Mouse (Mus musculus) ES-E14 (cell line): Measurements from ENCODE around the gene Utrn. TPM values are rescaled to one million over a fixed set of nuclear protein-coding genes. Genes with fewer than 3 reads are reported as not detected.

ENCODE experiments used
- DNase-seq: peaks from one replicate; pipeline ENCODE4 v3.0.0-alpha.2; 2013; ENCODE audit warnings: low read depth, low spot score
- H3K27ac ChIP-seq: 2 replicates; pipeline ENCODE4 v1.5.1; 2012; ENCODE audit warnings: low read depth, mild to moderate bottlenecking, low read length, moderate library complexity, mixed read lengths; ENCODE audit not compliant: poor library complexity, insufficient read depth, severe bottlenecking
- H3K36me3 ChIP-seq: 2 replicates; pipeline ENCODE4 v1.6.1; 2012; ENCODE audit warnings: mild to moderate bottlenecking, low read length, moderate library complexity, mixed read lengths; ENCODE audit not compliant: control insufficient read depth, poor library complexity, insufficient read depth, severe bottlenecking
- H3K4me1 ChIP-seq, 2 experiments: fragments of 150-350 bp in 1 of 2; sonication (generic) in 1 of 2; 2 replicates each; pipeline ENCODE4 v1.6.1; 2012; ENCODE audit warnings: low read length in 2 of 2, mild to moderate bottlenecking in 1 of 2, mixed read lengths in 1 of 2; ENCODE audit not compliant: control insufficient read depth in 2 of 2, insufficient read depth in 2 of 2, poor library complexity in 1 of 2
- H3K4me3 ChIP-seq, 2 experiments: fragments of 150-350 bp in 1 of 2; sonication (generic) in 1 of 2; 2 replicates each; pipeline ENCODE4 v1.5.1; 2012; ENCODE audit warnings: low read length in 2 of 2, low read depth in 1 of 2, mild to moderate bottlenecking in 1 of 2, mixed read lengths in 1 of 2; ENCODE audit not compliant: insufficient read depth in 1 of 2, poor library complexity in 1 of 2, severe bottlenecking in 1 of 2
- H3K9ac ChIP-seq: 2 replicates; pipeline ENCODE4 v1.6.1; 2012; ENCODE audit warnings: low read depth, mild to moderate bottlenecking, low read length, mixed read lengths; ENCODE audit not compliant: poor library complexity, insufficient read depth, severe bottlenecking
- H3K9me3 ChIP-seq: fragments of 150-350 bp; sonication (generic); 2 replicates; pipeline ENCODE4 v1.6.1; 2012; ENCODE audit warnings: low read depth, mild to moderate bottlenecking, low read length; ENCODE audit not compliant: control insufficient read depth, insufficient read depth
- CHD2 ChIP-seq: IDR thresholded peaks from 2 replicates; pipeline ENCODE4 v1.6.1; 2014; ENCODE audit warnings: mild to moderate bottlenecking, low read depth, low read length, inconsistent platforms
- HCFC1 ChIP-seq: IDR thresholded peaks from 2 replicates; pipeline ENCODE4 v1.6.1; 2012; ENCODE audit warnings: low read length, inconsistent platforms, borderline replicate concordance; ENCODE audit not compliant: insufficient read depth
- MAFK ChIP-seq: IDR thresholded peaks from 2 replicates; pipeline ENCODE4 v1.6.1; 2014; ENCODE audit warnings: mild to moderate bottlenecking, low read depth, low read length, inconsistent platforms; ENCODE audit not compliant: insufficient read depth
- ZC3H11A ChIP-seq: IDR thresholded peaks from 2 replicates; pipeline ENCODE4 v1.6.1; 2012; ENCODE audit warnings: low read depth, mild to moderate bottlenecking, inconsistent platforms, low read length, borderline replicate concordance
- ZNF384 ChIP-seq: IDR thresholded peaks from 2 replicates; pipeline ENCODE4 v1.6.1; 2012; ENCODE audit warnings: low read depth, low read length, inconsistent platforms
- in situ Hi-C, 2 experiments: fragments of 600-800 bp; cut with MboI; formaldehyde crosslinking; loops; one replicate each; pipeline ENCODE4 v1.15.1; 2025; ENCODE audit warnings: low sequenced_read_pairs in 2 of 2, inconsistent platforms in 1 of 2; ENCODE audit not compliant: unreplicated experiment in 2 of 2
- total RNA-seq: library from RNA; depleted of rRNA; stranded (reverse); fragments of 300-350 nt; gene quantifications from 2 replicates; pipeline ENCODE4 v1.2.3, GENCODE M21; 2012

The Utrn gene
- total RNA-seq, 1 experiment = 66.9 TPM

DNA sequence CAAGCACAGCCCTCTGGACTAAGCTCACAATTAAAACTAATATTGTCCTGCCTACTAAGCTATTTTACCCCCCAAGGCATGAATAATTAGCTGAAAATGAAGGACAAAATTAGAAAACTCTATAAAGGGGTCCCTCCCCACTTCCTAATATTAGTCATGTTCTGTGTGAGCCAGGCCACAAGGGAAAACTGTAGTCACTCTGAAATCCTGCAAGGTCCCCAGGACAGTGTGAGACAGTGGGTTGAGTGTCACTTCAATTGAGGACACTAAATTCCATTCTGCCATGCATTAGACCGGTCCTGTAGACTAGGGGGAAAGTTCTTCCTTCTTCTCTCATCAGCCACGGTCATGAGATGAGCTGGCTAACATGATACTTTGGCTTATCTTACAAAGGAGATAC, 69.7 kb downstream of the Utrn start:
- Histone ChIP-seq H3K9me3 (no peaks in the 10 kb centered on the region), H3K27ac (no peak overlapping the region), H3K4me1 (peaks cover 0 to 6% of the 10 kb centered on the region in 2 experiments; a peak in 2 of 4 replicates), H3K4me3 (no peak overlapping the region), H3K9ac (no peak overlapping the region), H3K36me3 (no peaks in the 10 kb centered on the region)
- TF ChIP-seq CHD2 = no peak
- TF ChIP-seq ZC3H11A = no peak
- no peak for TF ChIP-seq ZNF384
- TF ChIP-seq HCFC1 = no peak
- TF ChIP-seq MAFK = no peak
- in situ Hi-C loops = no loop called here
- DNase-seq = no peak

DNA sequence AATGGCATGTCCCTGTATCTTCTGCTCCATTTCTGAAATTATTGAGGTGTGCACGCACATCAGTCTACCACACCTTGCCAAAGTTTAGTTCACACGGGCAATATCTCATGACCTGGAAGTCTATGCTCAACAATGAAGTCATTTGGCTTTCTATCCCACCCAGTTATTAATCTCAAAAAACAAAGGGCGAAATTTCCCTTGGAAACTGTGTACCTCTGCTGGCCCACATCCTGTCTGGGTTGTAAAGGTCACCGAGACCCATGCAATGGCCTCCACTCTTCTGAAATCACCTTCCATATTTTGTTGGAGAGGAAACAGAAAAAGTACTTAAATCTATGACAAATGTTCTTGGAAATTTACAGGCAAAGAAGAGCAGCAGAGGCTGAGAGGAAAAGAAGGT, 70.9 kb downstream of the Utrn start:
- Histone ChIP-seq H3K4me1 (peaks cover 0 to 6% of the 10 kb centered on the region in 2 experiments; a peak in 2 of 4 replicates), H3K36me3 (no peaks in the 10 kb centered on the region), H3K27ac (no peak overlapping the region), H3K4me3 (no peak overlapping the region), H3K9me3 (no peaks in the 10 kb centered on the region), H3K9ac (no peak overlapping the region)
- DNase-seq = no peak
- TF ChIP-seq CHD2 (no peak), ZC3H11A (no peak), MAFK (no peak), ZNF384 (no peak), HCFC1 (no peak)
- in situ Hi-C loops = no loop called here

DNA sequence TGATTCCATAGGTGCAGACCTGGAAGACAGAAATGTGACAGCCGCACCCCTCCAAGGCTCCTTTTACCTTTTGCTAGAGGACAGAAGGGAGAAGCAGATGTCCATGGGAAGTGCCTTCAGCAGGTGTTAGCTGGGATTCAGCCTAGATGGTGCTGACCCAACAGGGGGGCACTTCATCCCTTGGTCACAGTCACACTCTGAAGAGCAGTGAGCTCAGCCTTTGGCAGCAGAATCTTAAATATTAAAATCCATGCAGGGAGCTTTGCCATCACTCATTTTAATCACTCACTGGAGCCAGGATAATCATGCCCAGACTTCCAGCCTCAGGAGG, 72.7 kb downstream of the Utrn start:
- Histone ChIP-seq H3K27ac (no peak overlapping the region), H3K9ac (no peak overlapping the region), H3K9me3 (no peaks in the 10 kb centered on the region), H3K4me1 (peaks cover 3 to 12% of the 10 kb centered on the region in 2 experiments; a peak in 3 of 4 replicates), H3K36me3 (no peaks in the 10 kb centered on the region), H3K4me3 (no peak overlapping the region)
- no peak for DNase-seq
- in situ Hi-C loops = no loop called here
- no peak for TF ChIP-seq CHD2
- no peak for TF ChIP-seq HCFC1
- no peak for TF ChIP-seq ZNF384
- TF ChIP-seq ZC3H11A = no peak
- TF ChIP-seq MAFK = no peak

DNA sequence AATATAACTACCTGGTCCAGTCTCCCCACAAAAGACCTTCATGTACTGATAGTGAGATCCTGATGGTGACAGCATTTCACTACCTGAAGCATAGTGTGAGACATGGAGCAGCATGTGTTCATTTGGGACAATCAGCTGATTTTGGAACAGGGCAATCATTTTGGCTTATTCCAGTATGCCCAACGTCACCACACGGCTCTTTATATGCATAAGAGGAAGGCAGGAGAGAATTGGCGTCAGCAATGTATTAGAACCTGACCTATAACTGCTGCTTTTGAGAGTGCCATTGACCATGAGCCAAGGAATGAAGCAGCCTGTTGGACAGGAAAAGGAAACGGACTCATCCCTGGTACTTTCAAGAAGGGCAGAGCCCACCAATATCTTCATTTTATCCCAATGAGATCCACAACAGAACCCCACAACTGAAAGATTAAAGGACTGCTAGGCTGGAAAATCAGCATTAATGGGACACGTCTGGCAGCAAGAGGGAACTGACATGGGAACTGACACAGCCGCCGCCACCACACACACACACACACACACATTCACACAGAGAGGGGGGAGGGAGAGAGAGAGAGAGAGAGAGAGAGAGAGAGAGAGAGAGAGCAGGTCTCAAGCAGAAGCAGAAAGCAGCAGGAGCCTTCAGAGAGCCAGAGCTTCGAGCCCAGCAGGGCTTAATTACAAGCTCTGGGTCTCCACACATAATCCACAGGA, 73.2 kb downstream of the Utrn start:
- H3K36me3 ChIP-seq = no peaks in the 10 kb centered on the region
- peaks cover 4 to 16% of the 10 kb centered on the region in 2 experiments; a peak in 3 of 4 replicates for H3K4me1 ChIP-seq
- no peaks in the 10 kb centered on the region for H3K9me3 ChIP-seq
- no peak for DNase-seq
- no peak for TF ChIP-seq MAFK
- TF ChIP-seq CHD2 = no peak
- no peak for TF ChIP-seq ZC3H11A
- TF ChIP-seq HCFC1 = no peak
- no peak for TF ChIP-seq ZNF384
- H3K27ac ChIP-seq = no peak overlapping the region
- in situ Hi-C loops = no loop called here
- H3K9ac ChIP-seq = no peak overlapping the region
- H3K4me3 ChIP-seq = no peak overlapping the region

DNA sequence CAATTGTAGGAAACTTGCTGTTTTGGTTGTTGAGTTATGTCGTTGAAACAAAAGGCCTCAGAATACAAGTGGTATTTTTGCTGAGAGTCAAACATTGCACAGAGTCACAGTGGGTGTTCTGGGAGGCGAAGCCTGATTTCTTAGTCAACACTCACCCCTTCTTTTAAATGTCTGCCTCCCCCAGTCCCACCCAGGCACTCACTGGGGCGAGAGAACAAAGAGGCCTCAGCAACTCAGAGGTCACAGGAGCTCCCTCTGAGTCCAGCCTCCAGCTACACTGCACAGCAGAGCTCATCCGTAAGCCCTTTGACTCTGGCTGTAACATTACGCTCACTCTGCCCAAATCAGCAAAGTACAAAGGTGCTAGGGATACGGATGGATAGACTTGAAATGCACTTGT, 77.1 kb downstream of the Utrn start:
- in situ Hi-C loops = no loop called here
- H3K36me3 ChIP-seq = no peaks in the 10 kb centered on the region
- peak overlapping the region; percentile 86; the same call in 1 of the 2 replicates for H3K27ac ChIP-seq
- H3K9ac ChIP-seq = no peak overlapping the region
- peaks cover 4 to 29% of the 10 kb centered on the region in 2 experiments; a peak in 3 of 4 replicates for H3K4me1 ChIP-seq
- 0 out of 4 replicates have a peak overlapping the region, but pooled peaks of 1 of the 2 experiments have one; percentile 1 for H3K4me3 ChIP-seq
- TF ChIP-seq MAFK (no peak), ZC3H11A (no peak), ZNF384 (no peak), CHD2 (no peak), HCFC1 (no peak)
- no peaks in the 10 kb centered on the region for H3K9me3 ChIP-seq
- peak; percentile 50 for DNase-seq
